Mouse (Mus musculus) CH12.LX (cell line): ENCODE data around the gene Fzd10.

Experiments
- CHD1 ChIP-seq: IDR thresholded peaks from 2 replicates; pipeline ENCODE4 v1.6.1; 2012; ENCODE audit warnings: low read depth, low read length, improper control_type of control experiment, inconsistent platforms
- CHD2 ChIP-seq: IDR thresholded peaks from 2 replicates; pipeline ENCODE4 v1.6.1; 2011; ENCODE audit warnings: low read length, improper control_type of control experiment
- CTCF ChIP-seq, 2 experiments: IDR thresholded peaks in 1 of 2; conservative IDR thresholded peaks in 1 of 2; 2 replicates each; pipeline ENCODE4 v1.5.1; 2011 to 2012; ENCODE audit warnings: low read depth in 2 of 2, low read length in 2 of 2, improper control_type of control experiment in 1 of 2, inconsistent platforms in 1 of 2, mild to moderate bottlenecking in 1 of 2, moderate library complexity in 1 of 2
- E2F4 ChIP-seq: IDR thresholded peaks from 2 replicates; pipeline ENCODE4 v1.6.1; 2011; ENCODE audit warnings: low read depth, low read length, improper control_type of control experiment; ENCODE audit not compliant: insufficient replicate concordance
- ELF1 ChIP-seq: IDR thresholded peaks from 2 replicates; pipeline ENCODE4 v1.6.1; 2014; ENCODE audit warnings: low read depth, mild to moderate bottlenecking, inconsistent platforms, low read length, improper control_type of control experiment
- ETS1 ChIP-seq: conservative IDR thresholded peaks from 2 replicates; pipeline ENCODE4 v1.6.1; 2012; ENCODE audit warnings: low read depth, mild to moderate bottlenecking, inconsistent platforms, low read length, improper control_type of control experiment, moderate library complexity
- JUN ChIP-seq: IDR thresholded peaks from 2 replicates; pipeline ENCODE4 v1.6.1; 2011; ENCODE audit warnings: low read depth, mild to moderate bottlenecking, low read length, improper control_type of control experiment, moderate library complexity; ENCODE audit not compliant: insufficient read depth
- POLR2A ChIP-seq: IDR thresholded peaks from 2 replicates; pipeline ENCODE4 v1.6.1; 2011; ENCODE audit warnings: low read depth, mild to moderate bottlenecking, improper control_type of control experiment, low read length
- POLR2AphosphoS2 ChIP-seq: IDR thresholded peaks from 2 replicates; pipeline ENCODE4 v1.6.1; 2011; ENCODE audit warnings: low read depth, low read length, improper control_type of control experiment
- SIN3A ChIP-seq: IDR thresholded peaks from 2 replicates; pipeline ENCODE4 v1.6.1; 2012; ENCODE audit warnings: low read length, improper control_type of control experiment, inconsistent platforms
- SMC3 ChIP-seq: IDR thresholded peaks from 2 replicates; pipeline ENCODE4 v1.6.1; 2011; ENCODE audit warnings: low read depth, low read length, improper control_type of control experiment
- USF1 ChIP-seq: IDR thresholded peaks from 2 replicates; pipeline ENCODE4 v1.6.1; 2014; ENCODE audit warnings: low read depth, mild to moderate bottlenecking, inconsistent platforms, low read length, improper control_type of control experiment
- ZNF384 ChIP-seq: IDR thresholded peaks from 2 replicates; pipeline ENCODE4 v1.6.1; 2012; ENCODE audit warnings: low read depth, low read length, improper control_type of control experiment, inconsistent platforms

DNA sequence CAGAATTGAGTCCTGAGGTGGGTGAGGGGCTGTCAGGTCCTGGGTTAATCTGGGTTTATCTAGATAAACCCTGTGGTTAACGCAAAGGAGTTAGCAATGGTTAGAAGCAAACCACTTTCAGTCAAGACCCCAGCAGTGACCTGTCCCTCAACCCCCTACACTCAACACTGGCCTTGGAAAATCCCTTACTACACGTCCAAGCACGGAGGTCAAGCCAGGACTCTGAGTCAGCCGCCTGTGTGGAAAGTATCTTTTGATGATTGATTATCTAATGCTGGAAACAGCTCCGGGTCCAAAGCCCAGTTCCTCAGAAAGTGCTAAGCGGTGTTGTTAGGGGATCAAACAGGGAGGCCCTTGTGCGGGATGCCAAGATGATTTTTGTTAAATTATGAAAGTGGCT lies 42.5 kb upstream of the Fzd10 start:
- TF ChIP-seq JUN (no peak), SMC3 (no peak), ETS1 (no peak), SIN3A (no peak), CHD2 (no peak), E2F4 (no peak), POLR2AphosphoS2 (no peak), CTCF (conservative IDR thresholded peaks at IDR 0.05 in 1 of 2, IDR thresholded peaks at IDR 0.05 in 1 of 2; ENCODE audit: low read depth in 2 of 2, low read length in 2 of 2) (no peak), USF1 (no peak), CHD1 (no peak), ELF1 (no peak), ZNF384 (no peak), POLR2A (no peak)
